Mouse (Mus musculus) ES-Bruce4 (cell line): ENCODE measurements at regions not wholly inside any gene's neighbourhood (a gene's known extent, or its start where the extent isn't known, plus 50 kb on each side); places are given as distances from the start of the nearest gene placed in this dataset.

Experiments used
- H3K27ac ChIP-seq: 2 replicates; pipeline ENCODE4 v1.5.1; 2012; ENCODE audit warnings: low read length, inconsistent platforms; ENCODE audit not compliant: insufficient read depth
- H3K27me3 ChIP-seq: 2 replicates; pipeline ENCODE4 v1.6.1; 2012; ENCODE audit warnings: mild to moderate bottlenecking, low read length, inconsistent platforms; ENCODE audit not compliant: control insufficient read depth, poor library complexity, insufficient read depth, severe bottlenecking
- H3K36me3 ChIP-seq: 2 replicates; pipeline ENCODE4 v1.6.1; 2012; ENCODE audit warnings: inconsistent platforms, mild to moderate bottlenecking, low read length, moderate library complexity; ENCODE audit not compliant: control insufficient read depth, poor library complexity, insufficient read depth, severe bottlenecking
- H3K4me1 ChIP-seq: one replicate; pipeline ENCODE4 v1.8.1; 2011; ENCODE audit warnings: low read length; ENCODE audit not compliant: control insufficient read depth, insufficient read depth
- H3K4me3 ChIP-seq: 2 replicates; pipeline ENCODE4 v1.5.1; 2011; ENCODE audit warnings: low read depth, mild to moderate bottlenecking, low read length
- H3K9ac ChIP-seq: 2 replicates; pipeline ENCODE4 v1.6.1; 2012; ENCODE audit warnings: low read depth, mild to moderate bottlenecking, inconsistent platforms; ENCODE audit not compliant: poor library complexity, severe bottlenecking
- H3K9me3 ChIP-seq: replicated peaks from 2 replicates; pipeline ENCODE4 v1.6.1; 2012; ENCODE audit warnings: mild to moderate bottlenecking, low read length, inconsistent platforms; ENCODE audit not compliant: control insufficient read depth, poor library complexity, insufficient read depth, severe bottlenecking
- CTCF ChIP-seq: IDR thresholded peaks from one replicate; pipeline ENCODE4 v1.8.1; 2011; ENCODE audit warnings: low read depth, low read length
- EP300 ChIP-seq: IDR thresholded peaks from 2 replicates; pipeline ENCODE4 v1.6.1; 2011; ENCODE audit warnings: low read depth, low read length; ENCODE audit not compliant: insufficient read depth
- POLR2A ChIP-seq: IDR thresholded peaks from one replicate; pipeline ENCODE4 v1.8.1; 2011; ENCODE audit warnings: low read length; ENCODE audit not compliant: insufficient read depth

GRCm38 (mm10) chr17:45799725-45800124 is 66.1 kb upstream of the 1600014C23Rik start:
- Histone ChIP-seq H3K9me3 (no peaks in the 10 kb centered on the region), H3K9ac (no peak overlapping the region), H3K4me1 (no peaks in the 10 kb centered on the region), H3K36me3 (no peaks in the 10 kb centered on the region), H3K27ac (no peak overlapping the region), H3K27me3 (no peaks in the 10 kb centered on the region), H3K4me3 (no peak overlapping the region)
- no peak for TF ChIP-seq EP300

- Histone ChIP-seq H3K4me1 (no peaks in the 10 kb centered on the region), H3K4me3 (no peak overlapping the region), H3K9ac (no peak overlapping the region), H3K27ac (no peak overlapping the region), H3K9me3 (no peaks in the 10 kb centered on the region), H3K27me3 (no peaks in the 10 kb centered on the region), H3K36me3 (no peaks in the 10 kb centered on the region)
- TF ChIP-seq EP300 (no peak), CTCF (no peak), POLR2A (no peak)
These were observed 65.4 kb upstream of the 1600014C23Rik start for GRCm38 (mm10) chr17:45798996-45799395.

GRCm38 (mm10) chr17:45798456-45798855 is 64.8 kb upstream of the 1600014C23Rik start:
- TF ChIP-seq EP300, result no peak

GRCm38 (mm10) chr17:45797121-45797520 is 63.5 kb upstream of the 1600014C23Rik start:
- H3K4me1 ChIP-seq, result no peaks in the 10 kb centered on the region
- no peak overlapping the region for H3K4me3 ChIP-seq
- TF ChIP-seq EP300 (no peak), POLR2A (no peak), CTCF (no peak)

More at GRCm38 (mm10) chr17:45798456-45798855, 64.8 kb upstream of the 1600014C23Rik start:
- Histone ChIP-seq H3K36me3 (no peaks in the 10 kb centered on the region), H3K4me3 (no peak overlapping the region), H3K27ac (no peak overlapping the region), H3K27me3 (no peaks in the 10 kb centered on the region), H3K9ac (no peak overlapping the region), H3K9me3 (no peaks in the 10 kb centered on the region), H3K4me1 (no peaks in the 10 kb centered on the region)

GRCm38 (mm10) chr17:45794926-45795325 is 61.3 kb upstream of the 1600014C23Rik start:
- no peak overlapping the region for H3K4me3 ChIP-seq
- no peak for TF ChIP-seq POLR2A
- no peak for TF ChIP-seq CTCF
- H3K27me3 ChIP-seq, result no peaks in the 10 kb centered on the region
- H3K9ac ChIP-seq, result no peak overlapping the region
- H3K27ac ChIP-seq, result no peak overlapping the region
- no peaks in the 10 kb centered on the region for H3K36me3 ChIP-seq
- H3K9me3 ChIP-seq, result no peaks in the 10 kb centered on the region
- no peaks in the 10 kb centered on the region for H3K4me1 ChIP-seq

More at GRCm38 (mm10) chr17:45797121-45797520, 63.5 kb upstream of the 1600014C23Rik start:
- Histone ChIP-seq H3K9ac (no peak overlapping the region), H3K27me3 (no peaks in the 10 kb centered on the region), H3K36me3 (no peaks in the 10 kb centered on the region), H3K9me3 (no peaks in the 10 kb centered on the region), H3K27ac (no peak overlapping the region)

- H3K36me3 ChIP-seq, result no peaks in the 10 kb centered on the region
- no peaks in the 10 kb centered on the region for H3K27me3 ChIP-seq
- H3K4me1 ChIP-seq, result no peaks in the 10 kb centered on the region
- no peak for TF ChIP-seq CTCF
- H3K9ac ChIP-seq, result no peak overlapping the region
- no peak overlapping the region for H3K27ac ChIP-seq
- H3K4me3 ChIP-seq, result no peak overlapping the region
- no peaks in the 10 kb centered on the region for H3K9me3 ChIP-seq
These were observed 57.4 kb upstream of the 1600014C23Rik start for GRCm38 (mm10) chr17:45790959-45791520.

GRCm38 (mm10) chr17:45789777-45790176 is 56.1 kb upstream of the 1600014C23Rik start:
- H3K4me1 ChIP-seq, result no peaks in the 10 kb centered on the region
- H3K9me3 ChIP-seq, result no peaks in the 10 kb centered on the region
- no peaks in the 10 kb centered on the region for H3K36me3 ChIP-seq
- no peaks in the 10 kb centered on the region for H3K27me3 ChIP-seq
- no peak for TF ChIP-seq EP300
- TF ChIP-seq CTCF, result no peak
- no peak for TF ChIP-seq POLR2A
- H3K9ac ChIP-seq, result no peak overlapping the region
- H3K27ac ChIP-seq, result no peak overlapping the region
- no peak overlapping the region for H3K4me3 ChIP-seq
